Mouse (Mus musculus): ENCODE data around the gene Vkorc1.
"Not testable (repeated sequence)": the region's sequence is repeated elsewhere in the genome, so short reads cannot be mapped to it uniquely, and the experiment has no call there.

Gene Vkorc1

GRCm38 (mm10) chr7:127895442-127895841, at the start of gene Vkorc1, which contains the start of gene Gm21974:
Vkorc1 (minus strand) TSS chr7:127895617.
Gm21974 (minus strand) TSS chr7:127895454.
- in situ Hi-C loops (cut with MboI, MseI), result no loop called here

GRCm38 (mm10) chr7:127944614-127945013, 49.2 kb upstream of the Vkorc1 start:
- in situ Hi-C loops (cut with MboI, MseI), result no loop called here

GRCm38 (mm10) chr7:127942097-127942496, 46.7 kb upstream of the Vkorc1 start:
- in situ Hi-C loops (cut with MboI, MseI), result not testable (repeated sequence)

- in situ Hi-C loops (cut with MboI, MseI), result no loop called here
These were observed 40.9 kb upstream of the Vkorc1 start for GRCm38 (mm10) chr7:127936216-127936884.

GRCm38 (mm10) chr7:127935748-127936159, 40.3 kb upstream of the Vkorc1 start:
- in situ Hi-C loops (cut with MboI, MseI), result no loop called here

GRCm38 (mm10) chr7:127935028-127935722, 39.8 kb upstream of the Vkorc1 start:
- in situ Hi-C loops (cut with MboI, MseI), result no loop called here

- in situ Hi-C loops (cut with MboI, MseI), result no loop called here
These were observed 38.7 kb upstream of the Vkorc1 start for GRCm38 (mm10) chr7:127934075-127934474.

- in situ Hi-C loops (cut with MboI, MseI), result no loop called here
These were observed 37.0 kb upstream of the Vkorc1 start for GRCm38 (mm10) chr7:127932273-127933031.

- in situ Hi-C loops (cut with MboI, MseI), result no loop called here
These were observed 36.1 kb upstream of the Vkorc1 start for GRCm38 (mm10) chr7:127931351-127932135.

- in situ Hi-C loops (cut with MboI, MseI), result no loop called here
These were observed 35.2 kb upstream of the Vkorc1 start for GRCm38 (mm10) chr7:127930636-127931035.

- in situ Hi-C loops (cut with MboI, MseI), result no loop called here
These were observed 34.5 kb upstream of the Vkorc1 start, which contains the start of gene Prss8 for GRCm38 (mm10) chr7:127929923-127930322. Prss8 (minus strand) TSS chr7:127930104.

- in situ Hi-C loops (cut with MboI, MseI), result no loop called here
These were observed 33.2 kb upstream of the Vkorc1 start for GRCm38 (mm10) chr7:127928596-127928995.

- in situ Hi-C loops (cut with MboI, MseI), result no loop called here
These were observed 32.3 kb upstream of the Vkorc1 start for GRCm38 (mm10) chr7:127927726-127928125.

- in situ Hi-C loops (cut with MboI, MseI), result no loop called here
These were observed 31.4 kb upstream of the Vkorc1 start for GRCm38 (mm10) chr7:127926846-127927245.

- in situ Hi-C loops (cut with MboI, MseI), result no loop called here
These were observed 30.6 kb upstream of the Vkorc1 start for GRCm38 (mm10) chr7:127926066-127926465.

- in situ Hi-C loops (cut with MboI, MseI), result no loop called here
These were observed 29.8 kb upstream of the Vkorc1 start for GRCm38 (mm10) chr7:127925252-127925651.

- in situ Hi-C loops (cut with MboI, MseI), result no loop called here
These were observed 28.3 kb upstream of the Vkorc1 start for GRCm38 (mm10) chr7:127923714-127924113.

GRCm38 (mm10) chr7:127922451-127923275, 27.2 kb upstream of the Vkorc1 start:
- in situ Hi-C loops (cut with MboI, MseI), result no loop called here

- in situ Hi-C loops (cut with MboI, MseI), result no loop called here
These were observed 26.1 kb upstream of the Vkorc1 start for GRCm38 (mm10) chr7:127921516-127921915.

GRCm38 (mm10) chr7:127919290-127919689, 23.9 kb upstream of the Vkorc1 start:
- in situ Hi-C loops (cut with MboI, MseI), result no loop called here

- in situ Hi-C loops (cut with MboI, MseI), result no loop called here
These were observed 22.8 kb upstream of the Vkorc1 start for GRCm38 (mm10) chr7:127918203-127918602.

Measured in T-helper 17 cell (primary cell).